Mouse (Mus musculus): Measurements from ENCODE around the gene 9930111J21Rik1.
"Not testable (repeated sequence)": the region's sequence is repeated elsewhere in the genome, so short reads cannot be mapped to it uniquely, and the experiment has no call there.

The 9930111J21Rik1 gene

DNA sequence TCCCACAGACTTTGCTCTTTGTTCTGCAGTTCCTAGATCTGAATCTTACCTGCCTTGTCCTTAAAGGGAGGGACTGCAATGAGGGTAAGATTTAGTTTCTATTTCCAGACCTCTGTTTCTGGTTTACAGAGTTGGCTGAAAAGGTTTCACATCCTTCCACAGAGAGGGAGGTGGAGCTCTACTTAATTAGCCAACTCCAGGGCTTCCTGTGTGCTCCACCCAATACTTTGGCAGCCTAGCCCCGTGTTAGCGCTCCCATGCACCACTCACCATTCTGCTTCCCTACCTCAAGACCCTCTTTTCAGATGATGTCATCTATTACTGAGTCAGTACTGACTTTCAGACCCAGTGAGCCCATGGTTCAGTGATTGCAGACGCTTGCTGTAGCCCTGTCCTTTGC, at the start of gene 9930111J21Rik1:
Gene 9930111J21Rik1 (minus strand): TSS at position 148 of the 400 bp plus-strand sequence.
- not testable (repeated sequence) for DNase-seq

DNA sequence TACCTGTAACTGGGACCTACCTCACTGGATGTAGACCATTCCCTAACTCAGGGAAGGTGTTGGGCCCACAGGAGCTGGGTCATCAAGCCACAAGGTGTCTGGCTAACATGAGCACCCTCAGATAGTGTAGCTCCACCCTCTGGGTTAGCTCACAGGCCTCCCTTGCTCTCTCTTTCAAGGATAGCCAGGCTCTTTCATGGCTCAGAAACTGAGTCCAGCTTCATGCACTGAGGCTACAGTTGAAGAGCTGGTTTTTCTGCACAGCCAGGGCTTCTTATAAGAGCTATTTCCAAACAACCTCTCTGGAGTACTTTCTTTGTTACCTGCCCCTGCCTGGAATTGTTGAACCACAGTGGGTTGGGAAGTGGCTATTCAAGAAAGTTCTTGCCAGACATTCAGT, 32.9 kb upstream of the 9930111J21Rik1 start:
- DNase-seq = not testable (repeated sequence)

DNA sequence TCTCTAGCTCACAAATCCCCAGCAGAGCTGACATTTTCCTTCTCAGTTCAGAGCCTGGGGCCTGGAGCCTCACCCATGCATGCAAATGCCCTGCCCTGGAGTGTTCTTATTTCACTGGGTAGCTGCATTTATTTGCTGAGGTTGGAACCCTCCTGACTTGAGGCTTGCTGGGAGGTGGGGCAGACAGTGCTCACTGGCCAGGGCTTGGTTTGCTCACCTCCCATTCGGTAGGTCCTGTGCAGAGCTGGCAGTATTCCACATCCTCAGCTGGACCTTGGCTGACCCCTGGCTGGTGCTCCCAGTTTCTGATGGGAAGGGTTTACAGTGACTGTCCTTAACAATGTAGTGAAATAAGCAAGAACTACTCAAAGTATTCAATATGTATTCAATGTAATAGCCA, 27.6 kb upstream of the 9930111J21Rik1 start:
- not testable (repeated sequence) for DNase-seq

DNA sequence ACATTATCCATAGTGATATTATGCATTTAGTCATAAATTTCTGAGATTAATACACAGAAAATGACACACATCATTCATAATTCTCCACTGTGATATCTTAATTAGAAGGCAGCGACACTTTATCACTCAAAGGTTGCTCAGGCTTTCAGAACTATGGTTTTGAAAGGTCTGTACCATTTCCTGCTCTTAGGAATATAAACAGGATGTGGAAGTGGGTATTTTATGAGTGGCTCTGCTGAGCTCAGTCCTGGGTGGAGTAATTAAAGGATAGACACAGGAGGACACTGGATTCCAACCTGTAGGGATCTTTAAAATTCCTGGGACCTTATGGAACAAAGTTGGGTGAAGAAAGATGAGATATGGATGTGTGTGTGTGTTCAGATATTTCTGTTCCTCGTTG, 27.1 kb upstream of the 9930111J21Rik1 start:
- DNase-seq = not testable (repeated sequence)

DNA sequence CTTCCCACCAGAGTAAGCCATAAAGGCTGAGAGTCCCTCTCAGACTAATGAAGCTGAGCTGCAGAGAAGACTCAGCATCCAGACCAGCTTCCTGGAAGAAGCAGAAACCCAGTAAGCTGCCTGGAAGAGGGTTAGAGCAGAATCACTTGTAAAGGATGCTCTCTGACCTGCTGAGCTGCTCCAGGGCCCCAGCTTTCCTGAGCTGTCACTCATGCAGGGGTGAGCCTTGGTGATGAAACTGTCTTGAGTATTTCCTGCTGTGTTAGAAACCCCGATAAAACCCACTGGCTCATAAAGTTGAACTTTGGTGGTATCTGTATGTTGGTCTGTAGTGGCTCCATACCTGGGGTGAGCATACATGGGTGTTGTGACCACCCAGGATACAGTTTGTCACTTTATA, 21.2 kb upstream of the 9930111J21Rik1 start:
- not testable (repeated sequence) for DNase-seq

DNA sequence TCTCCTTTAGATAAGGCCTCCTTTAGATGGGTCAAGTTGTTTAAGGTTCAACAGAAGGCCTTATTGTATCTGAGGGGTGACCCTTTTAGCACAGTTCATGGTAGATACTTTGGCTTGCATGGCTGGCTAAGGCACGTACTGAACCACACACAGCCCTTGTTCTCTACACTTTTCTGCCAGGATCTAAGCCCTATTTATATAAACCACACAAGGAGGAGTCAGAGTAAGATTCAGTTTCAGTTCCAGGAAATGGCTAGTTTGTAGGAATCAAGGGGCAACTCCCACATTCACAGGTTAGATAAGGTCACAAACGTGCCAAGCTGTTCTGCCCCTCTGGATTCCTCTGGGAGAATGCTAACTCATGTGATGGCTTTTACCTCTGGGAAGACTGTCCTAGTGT, 14.8 kb upstream of the 9930111J21Rik1 start, which contains the start of gene Tgtp1:
Gene Tgtp1 (minus strand): TSS at position 155 of the 400 bp plus-strand sequence.
- DNase-seq = not testable (repeated sequence)

DNA sequence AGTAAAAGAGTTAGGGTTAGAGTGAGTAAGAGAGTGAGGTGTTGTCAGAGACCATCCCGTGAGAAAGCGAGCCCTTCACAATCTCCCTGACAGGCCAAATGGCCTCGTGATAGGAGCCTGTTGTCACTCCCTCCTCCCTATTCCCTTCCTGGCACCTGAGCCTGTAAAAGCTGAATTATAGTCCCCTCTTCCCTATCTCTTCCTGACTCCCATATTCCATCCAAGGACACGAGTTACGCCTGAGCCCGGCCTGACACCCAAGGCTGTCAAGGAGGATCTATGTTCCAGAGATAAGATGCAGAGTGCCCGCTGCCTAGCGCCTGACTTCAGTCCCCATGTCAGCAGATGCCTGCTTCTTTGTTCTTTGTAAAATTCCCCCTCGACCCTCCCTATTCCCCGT, 14.1 kb upstream of the 9930111J21Rik1 start:
- DNase-seq = not testable (repeated sequence)

DNA sequence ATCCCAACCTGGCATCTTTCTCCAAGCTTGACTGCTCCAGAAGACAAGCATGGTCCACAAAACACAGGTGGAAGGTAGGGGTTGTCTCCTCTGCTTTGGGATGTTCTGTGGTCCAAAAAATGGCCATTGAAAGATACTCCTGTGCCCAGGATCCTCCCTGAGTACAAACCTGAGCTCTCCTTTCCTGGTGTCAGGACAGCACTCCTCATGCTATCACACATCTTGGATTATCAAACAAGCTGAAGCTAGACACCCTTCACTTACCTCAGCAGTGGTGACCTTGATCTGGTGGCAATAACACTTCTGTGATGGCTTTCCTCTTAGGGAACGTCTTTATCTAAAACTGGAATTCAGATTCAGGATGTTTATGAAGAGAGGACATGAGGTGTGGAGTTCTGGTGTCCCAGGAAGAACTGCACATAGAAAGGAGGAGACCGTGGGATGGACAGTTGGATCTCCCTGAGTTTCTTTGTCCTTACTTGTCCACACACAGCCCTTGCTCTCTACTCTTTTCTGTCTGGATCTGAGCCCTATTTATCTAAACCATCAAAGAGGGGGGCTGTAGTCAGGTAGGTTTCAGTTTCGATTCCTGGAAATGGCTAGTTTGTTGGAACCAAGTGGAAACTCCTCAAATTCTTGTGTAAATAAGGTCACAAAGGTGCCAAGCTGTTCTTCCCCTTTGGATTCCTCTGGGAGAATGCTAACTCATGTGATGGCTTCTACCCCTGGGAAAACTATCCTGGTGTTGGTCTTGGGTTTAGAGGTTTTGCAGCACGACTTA, 12.7 kb upstream of the 9930111J21Rik1 start, which contains the start of gene Gm12185:
Gene Gm12185 (minus strand): TSS at position 487 of the 781 bp plus-strand sequence.
- DNase-seq = not testable (repeated sequence)

DNA sequence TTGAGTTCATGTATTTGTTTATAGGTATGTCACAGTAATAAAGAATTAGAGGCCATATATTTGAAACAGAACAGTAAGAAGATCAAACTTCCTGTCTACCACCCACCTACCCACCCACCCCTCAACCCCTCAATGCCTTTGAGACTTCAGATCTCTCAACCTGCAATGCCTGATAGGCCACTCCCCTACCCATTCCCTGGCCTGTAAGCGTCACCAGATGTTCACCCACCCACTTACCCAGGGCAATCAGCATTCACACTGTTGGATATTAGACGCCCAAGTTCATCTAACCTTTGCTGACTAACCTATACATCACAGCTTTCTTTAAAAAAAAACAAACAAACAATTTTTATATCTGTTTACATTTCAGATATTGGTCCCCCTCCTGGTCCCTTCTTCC, 10.8 kb upstream of the 9930111J21Rik1 start:
- not testable (repeated sequence) for DNase-seq

DNA sequence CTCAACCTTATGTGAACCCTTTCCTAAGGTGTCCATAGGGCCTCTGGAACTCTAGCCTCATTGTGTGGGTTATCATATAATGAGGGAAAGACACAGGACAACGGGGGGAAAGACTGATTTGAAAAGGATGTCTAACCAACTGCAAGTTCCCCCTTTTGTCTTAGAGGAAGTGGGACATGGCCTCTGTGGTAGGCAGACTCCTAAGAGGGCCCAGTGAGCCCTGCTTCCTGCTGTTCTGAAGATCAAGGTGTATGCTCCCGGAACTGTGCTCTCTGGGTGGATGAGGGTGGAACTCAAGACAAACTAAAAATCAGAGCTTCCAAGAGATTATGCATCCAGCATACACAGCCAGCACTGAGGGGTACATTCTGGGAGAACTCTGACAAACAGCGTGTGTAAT, 9.0 kb upstream of the 9930111J21Rik1 start:
- DNase-seq = not testable (repeated sequence)

DNA sequence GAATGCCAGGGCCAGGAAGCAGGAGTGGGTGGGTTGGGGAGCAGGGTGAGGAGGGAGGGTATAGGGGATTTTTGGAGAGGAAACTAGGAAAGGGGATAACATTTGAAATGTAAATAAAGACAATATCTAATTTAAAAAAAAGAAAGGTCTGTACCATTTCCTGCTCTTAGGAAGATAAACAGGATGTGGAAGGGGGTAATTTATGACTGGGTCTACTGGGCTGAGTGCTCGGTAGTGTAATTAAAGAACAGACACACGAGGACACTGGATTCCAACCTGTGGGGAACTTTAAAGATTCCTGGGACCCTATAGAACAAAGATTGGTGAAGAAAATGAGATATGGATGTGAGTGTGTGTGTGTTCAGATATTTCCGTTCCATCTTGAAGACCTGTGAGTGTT, 3.6 kb upstream of the 9930111J21Rik1 start:
- DNase-seq = not testable (repeated sequence)

DNA sequence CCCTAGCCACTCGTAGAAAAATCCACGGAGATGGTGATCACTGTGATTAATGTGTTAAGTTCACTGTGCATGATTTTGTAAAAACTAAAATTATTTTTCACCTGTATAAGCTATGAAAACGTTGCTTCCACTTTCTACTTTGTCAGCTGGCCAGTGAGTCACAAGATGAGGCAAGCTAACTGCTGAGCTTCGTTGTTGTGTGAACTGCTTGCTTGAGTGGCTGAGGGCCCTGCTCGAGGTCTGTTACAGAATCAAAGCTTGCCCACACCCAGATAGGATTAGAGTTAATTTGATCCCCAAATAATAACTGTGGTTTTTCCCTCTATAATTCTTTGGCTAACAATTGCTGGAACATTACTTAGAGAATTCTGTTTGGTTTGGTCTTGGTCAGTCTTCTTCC, 854 bp upstream of the 9930111J21Rik1 start:
- not testable (repeated sequence) for DNase-seq

DNA sequence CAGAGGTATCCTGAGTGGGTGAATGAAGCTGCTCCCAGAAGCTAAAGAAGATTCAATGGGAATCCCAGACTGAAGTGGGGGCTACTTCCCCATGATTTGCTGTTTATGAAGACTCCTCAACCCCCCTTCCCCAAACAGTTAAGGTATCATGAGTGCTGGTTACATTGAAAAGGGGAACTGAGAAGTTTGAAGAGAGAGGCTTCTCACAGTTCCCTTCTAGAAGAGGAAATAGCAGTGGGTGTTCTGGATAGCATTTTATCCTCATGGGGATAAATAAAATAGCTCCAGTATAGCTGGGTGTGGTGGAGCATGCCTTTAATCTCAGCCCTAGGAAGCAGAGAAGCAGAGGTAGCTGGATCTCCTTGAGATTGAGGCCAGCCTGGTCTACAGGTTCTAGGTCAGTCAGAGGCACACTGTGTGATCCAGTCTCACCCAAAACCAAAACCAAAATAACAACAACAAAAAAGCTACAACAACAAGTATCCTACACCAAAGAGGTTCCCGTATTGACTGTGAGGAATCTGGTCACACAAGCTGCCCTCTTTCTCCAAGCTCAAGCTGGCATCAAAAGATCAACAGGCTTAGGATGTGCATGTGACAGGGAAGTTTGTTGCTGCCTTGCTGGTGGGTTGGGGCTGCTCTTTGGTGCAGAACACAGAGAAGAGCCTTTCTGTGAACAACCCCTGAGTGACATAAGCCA, 808 bp downstream of the 9930111J21Rik1 start, which contains the start of gene Olfr56:
Gene Olfr56 (plus strand): TSS at position 650 of the 700 bp plus-strand sequence.
- not testable (repeated sequence) for DNase-seq

DNA sequence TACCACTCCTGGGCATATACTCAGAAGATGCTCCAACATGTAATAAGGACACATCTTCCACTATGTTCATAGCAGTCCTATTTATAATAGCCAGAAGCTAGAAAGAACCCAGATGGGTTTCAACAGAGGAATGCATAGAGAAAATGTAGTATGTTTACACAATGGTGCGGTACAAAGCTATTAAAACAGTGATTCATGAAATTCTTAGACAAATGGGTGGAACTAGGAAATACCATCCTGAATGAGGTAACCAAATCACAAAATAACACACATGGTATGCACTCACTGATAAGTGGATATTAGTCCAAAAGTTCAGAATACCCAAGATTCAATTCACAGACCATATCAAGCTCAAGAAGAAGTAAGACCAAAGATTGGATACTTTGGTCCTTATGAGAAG, 4.5 kb downstream of the 9930111J21Rik1 start:
- DNase-seq = not testable (repeated sequence)

DNA sequence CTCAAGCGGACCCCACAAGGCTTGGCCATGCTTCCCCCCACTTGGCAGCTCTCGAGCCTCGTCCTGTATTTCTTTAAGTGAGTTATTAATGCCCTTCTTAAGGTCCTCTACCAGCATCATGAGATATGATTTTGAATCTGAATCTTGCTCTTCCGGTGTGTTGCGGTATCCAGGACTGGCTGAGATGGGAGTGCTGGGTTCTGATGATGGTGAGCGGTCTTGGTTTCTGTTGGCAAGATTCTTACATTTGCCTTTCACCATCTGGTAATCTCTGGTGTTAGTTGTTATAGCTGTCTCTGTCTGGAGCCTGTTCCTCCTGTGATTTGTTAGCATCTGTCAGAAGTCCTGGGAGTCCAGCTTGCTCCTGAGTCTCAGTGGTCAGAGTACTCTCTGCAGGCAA, 33.1 kb downstream of the 9930111J21Rik1 start, which contains the start of gene Psme2b:
Gene Psme2b (minus strand): TSS at position 101 of the 400 bp plus-strand sequence.
- DNase-seq = not testable (repeated sequence)

DNA sequence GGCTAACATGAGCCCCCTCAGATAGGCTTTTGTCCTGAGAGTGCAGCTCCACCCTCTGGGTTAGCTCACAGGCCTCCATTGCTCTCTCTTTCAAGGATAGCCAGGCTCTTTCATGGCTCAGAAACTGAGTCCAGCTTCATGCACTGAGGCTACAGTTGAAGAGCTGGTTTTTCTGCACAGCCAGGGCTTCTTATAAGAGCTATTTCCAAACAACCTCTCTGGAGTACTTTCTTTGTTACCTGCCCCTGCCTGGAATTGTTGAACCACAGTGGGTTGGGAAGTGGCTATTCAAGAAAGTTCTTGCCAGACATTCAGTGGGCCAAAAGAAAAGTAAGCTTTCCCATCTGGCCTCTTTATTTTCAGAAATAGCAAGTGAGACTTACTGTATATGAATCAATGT, 39.9 kb downstream of the 9930111J21Rik1 start:
- not testable (repeated sequence) for DNase-seq

DNA sequence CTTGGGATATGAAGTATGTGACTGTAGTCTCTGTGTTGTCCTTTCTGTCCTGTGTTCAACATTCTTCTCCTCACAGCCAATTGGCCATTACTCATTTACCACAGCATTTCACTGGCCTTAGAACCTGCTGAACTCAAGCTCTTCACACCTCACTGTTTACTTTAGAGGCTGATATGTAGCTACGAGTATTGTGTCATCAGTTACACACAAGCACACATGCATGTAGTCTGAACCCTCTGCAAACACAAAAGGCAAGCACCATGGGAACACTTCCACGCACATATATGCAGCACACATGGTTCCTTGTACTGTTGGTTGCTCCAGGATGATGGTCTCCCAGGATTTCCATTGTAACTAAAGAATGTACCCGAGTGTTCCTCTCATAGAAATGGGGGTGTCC, 43.9 kb downstream of the 9930111J21Rik1 start:
- DNase-seq = not testable (repeated sequence)

DNA sequence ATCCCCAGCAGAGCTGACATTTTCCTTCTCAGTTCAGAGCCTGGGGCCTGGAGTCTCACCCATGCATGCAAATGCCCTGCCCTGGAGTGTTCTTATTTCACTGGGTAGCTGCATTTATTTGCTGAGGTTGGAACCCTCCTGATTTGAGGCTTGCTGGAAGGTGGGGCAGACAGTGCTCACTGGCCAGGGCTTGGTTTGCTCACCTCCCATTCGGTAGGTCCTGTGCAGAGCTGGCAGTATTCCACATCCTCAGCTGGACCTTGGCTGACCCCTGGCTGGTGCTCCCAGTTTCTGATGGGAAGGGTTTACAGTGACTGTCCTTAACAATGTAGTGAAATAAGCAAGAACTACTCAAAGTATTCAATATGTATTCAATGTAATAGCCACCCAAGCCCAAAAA, 45.3 kb downstream of the 9930111J21Rik1 start:
- not testable (repeated sequence) for DNase-seq

DNA sequence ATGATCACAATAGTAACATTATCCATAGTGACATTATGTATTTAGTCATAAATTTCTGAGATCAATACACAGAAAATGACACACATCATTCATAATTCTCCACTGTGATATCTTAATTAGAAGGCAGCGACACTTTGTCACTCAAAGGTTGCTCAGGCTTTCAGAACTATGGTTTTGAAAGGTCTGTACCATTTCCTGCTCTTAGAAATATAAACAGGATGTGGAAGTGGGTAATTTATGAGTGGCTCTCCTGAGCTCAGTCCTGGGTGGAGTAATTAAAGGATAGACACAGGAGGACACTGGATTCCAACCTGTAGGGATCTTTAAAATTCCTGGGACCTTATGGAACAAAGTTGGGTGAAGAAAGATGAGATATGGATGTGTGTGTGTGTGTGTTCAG, 45.8 kb downstream of the 9930111J21Rik1 start:
- not testable (repeated sequence) for DNase-seq

DNA sequence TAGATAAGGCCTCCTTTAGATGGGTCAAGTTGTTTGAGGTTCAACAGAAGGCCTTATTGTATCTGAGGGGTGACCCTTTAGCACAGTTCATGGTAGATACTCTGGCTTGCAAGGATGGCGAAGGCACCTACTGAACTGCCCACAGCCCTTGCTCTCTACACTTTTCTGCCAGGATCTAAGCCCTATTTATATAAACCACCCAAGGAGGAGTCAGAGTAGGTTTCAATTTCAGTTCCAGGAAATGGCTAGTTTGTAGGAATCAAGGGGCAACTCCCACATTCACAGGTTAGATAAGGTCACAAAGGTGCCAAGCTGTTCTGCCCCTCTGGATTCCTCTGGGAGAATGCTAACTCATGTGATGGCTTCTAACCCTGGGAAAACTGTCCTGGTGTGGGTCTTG, 51.1 kb downstream of the 9930111J21Rik1 start:
- not testable (repeated sequence) for DNase-seq

DNA sequence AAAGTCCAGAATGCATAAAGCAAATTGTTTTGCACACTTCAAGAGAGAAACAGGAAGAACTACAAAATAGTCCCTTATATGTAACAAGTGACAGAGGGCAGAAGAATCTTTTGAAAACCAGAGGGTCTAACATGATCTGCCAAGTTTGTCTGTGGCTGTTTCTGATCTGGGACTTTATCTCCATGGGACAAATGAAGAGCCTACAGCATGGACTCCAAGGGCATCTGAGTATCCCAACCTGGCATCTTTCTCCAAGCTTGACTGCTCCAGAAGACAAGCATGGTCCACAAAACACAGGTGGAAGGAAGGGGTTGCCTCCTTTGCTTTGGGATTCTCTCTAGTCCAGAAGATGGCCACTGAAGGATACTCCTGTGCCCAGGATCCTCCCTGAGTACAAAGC, 52.8 kb downstream of the 9930111J21Rik1 start:
- DNase-seq = not testable (repeated sequence)

DNA sequence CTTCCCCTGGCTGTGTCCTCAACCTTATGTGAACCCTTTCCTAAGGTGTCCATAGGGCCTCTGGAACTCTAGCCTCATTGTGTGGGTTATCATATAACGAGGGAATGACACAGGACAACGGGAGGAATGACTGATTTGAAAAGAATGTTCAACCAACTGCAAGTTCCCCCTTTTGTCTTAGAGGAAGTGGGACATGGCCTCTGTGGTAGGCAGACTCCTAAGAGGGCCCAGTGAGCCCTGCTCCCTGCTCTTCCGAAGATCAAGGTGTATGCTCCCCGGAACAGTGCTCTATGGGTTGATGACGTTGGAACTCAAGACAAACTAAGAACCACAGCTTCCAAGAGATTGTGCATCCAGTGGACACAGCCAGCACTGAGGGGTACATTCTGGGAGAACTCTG, 55.4 kb downstream of the 9930111J21Rik1 start:
- DNase-seq = not testable (repeated sequence)

DNA sequence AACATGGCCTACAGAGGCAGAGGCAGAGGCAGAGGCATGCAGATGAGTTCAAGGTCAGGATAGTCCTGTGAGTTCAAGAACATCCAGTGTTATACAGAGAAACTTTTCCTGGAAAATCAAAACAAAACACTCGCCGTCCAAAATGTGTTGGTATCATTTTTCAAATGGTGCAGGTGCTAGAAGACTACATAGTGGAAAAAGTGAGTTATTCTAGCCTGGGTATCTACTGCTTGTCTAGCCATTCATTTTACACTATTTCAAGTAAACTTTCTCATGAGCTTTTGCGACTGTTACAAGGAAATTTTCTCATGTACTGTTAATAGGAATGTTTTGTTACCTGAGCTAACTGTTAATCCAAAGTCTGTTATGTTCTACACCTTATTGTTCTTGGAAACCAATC, 60.8 kb downstream of the 9930111J21Rik1 start:
- DNase-seq = no peak

DNA sequence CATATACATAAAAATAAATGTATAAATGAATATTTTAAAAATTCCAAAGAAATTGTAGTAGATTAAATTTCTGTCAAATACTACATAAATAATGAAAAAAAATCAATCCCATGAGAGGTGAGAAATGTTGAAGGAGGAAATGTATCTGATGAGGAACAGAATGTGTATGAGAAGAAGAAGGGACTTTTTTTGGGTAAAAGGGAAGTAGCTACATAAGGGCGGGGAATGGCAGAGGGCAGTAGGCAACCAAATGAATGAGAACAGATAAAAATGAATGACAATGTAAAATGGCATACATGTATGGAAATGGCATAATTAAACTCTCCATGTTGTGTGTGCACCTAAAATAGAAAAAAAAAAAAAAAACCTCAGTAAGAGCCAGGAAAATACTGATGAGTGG, 65.6 kb downstream of the 9930111J21Rik1 start:
- DNase-seq = no peak

Data from cerebellum, adult 9-10 months (tissue).